In the genomic region with DNA sequence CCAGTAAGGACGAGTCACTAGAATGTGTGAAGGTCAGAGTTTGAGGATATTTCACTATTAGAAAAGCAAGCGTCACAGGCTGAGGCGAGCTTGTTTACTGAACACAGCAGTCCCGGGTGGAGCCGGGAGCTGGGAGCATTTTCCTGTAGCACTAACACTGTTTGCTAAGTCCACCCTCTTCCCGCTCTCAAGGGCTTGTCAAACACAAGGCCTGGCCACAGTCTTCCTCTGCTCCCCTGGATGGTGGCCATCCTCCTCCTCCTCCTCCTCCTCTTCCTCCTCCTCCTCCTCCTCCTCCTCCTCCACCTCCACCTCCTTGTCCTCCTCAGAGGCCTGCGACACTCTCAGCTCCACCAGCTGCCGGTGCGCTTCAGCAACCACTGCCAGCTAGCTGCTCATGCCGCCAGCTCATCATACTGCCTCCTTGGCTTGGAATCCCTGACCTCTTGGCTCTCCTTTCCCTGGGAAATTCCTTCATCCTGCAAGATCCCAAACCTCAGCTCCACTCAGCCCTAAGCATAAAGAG, we compare ENCODE assay signal across 7 mouse cellular contexts. TPM values are rescaled to one million over a fixed set of nuclear protein-coding genes. Genes with fewer than 3 reads are reported as not detected.
DNase-seq lines count a peak whose midpoint lies in the region; ATAC-seq and TF ChIP-seq lines count a peak whose summit lies in the region.

No protein-coding gene starts in this region.

- H3K27ac ChIP-seq in intestine, embryonic 15.5 days = peak overlapping the region; percentile 92
- peak overlapping the region; percentile 69 for H3K27ac ChIP-seq in liver, embryonic 15.5 days (replicated peaks)

- H3K4me3 ChIP-seq in E14TG2a.4 (replicated peaks; ENCODE audit: low read length) = peak overlapping the region; percentile 69
- no peak overlapping the region for H3K4me3 ChIP-seq in intestine, embryonic 15.5 days (replicated peaks)
- H3K4me3 ChIP-seq in liver, embryonic 15.5 days (replicated peaks) = no peak overlapping the region

- no peaks in the 10 kb centered on the region for H3K27me3 ChIP-seq in E14TG2a.4 (ENCODE audit: insufficient read depth, low read length)
- H3K27me3 ChIP-seq in intestine, embryonic 15.5 days (replicated peaks) = no peaks in the 10 kb centered on the region
- H3K27me3 ChIP-seq in liver, embryonic 15.5 days = no peaks in the 10 kb centered on the region

- ATAC-seq in intestine, embryonic 15.5 days = peak; percentile 73
- ATAC-seq in liver, embryonic 15.5 days (ENCODE audit: insufficient read depth) = peak; percentile 37; the same call in 1 of the 2 replicates
- no peak for ATAC-seq in inflammation-experienced regulatory T-cells, adult 6 months

- no peak for TF ChIP-seq CTCF in E14TG2a.4 (conservative IDR thresholded peaks at IDR 0.05; ENCODE audit: low read length)

- no peaks in the 10 kb centered on the region for H3K9me3 ChIP-seq in E14TG2a.4 (ENCODE audit: low read length)
- H3K9me3 ChIP-seq in intestine, embryonic 15.5 days = no peaks in the 10 kb centered on the region
- no peaks in the 10 kb centered on the region for H3K9me3 ChIP-seq in liver, embryonic 15.5 days (replicated peaks)

- peak overlapping the region; percentile 26 for H3K4me2 ChIP-seq in intestine, embryonic 15.5 days (replicated peaks)
- H3K4me2 ChIP-seq in liver, embryonic 15.5 days = no peak overlapping the region

- WGBS in intestine, embryonic 15.5 days = 21% methylated on average over 10 of the region's 10 CpGs
- WGBS in liver, embryonic 15.5 days (ENCODE audit: insufficient replicate concordance) = 63% methylated on average over 9 of the region's 10 CpGs

- peak overlapping the region; percentile 26; the same call in 1 of the 2 replicates for H3K9ac ChIP-seq in intestine, embryonic 15.5 days
- H3K9ac ChIP-seq in liver, embryonic 15.5 days = no peak overlapping the region

- H3K36me3 ChIP-seq in E14TG2a.4 (ENCODE audit: insufficient read depth, low read length) = no peaks in the 10 kb centered on the region
- no peaks in the 10 kb centered on the region for H3K36me3 ChIP-seq in intestine, embryonic 15.5 days
- H3K36me3 ChIP-seq in liver, embryonic 15.5 days (replicated peaks) = no peaks in the 10 kb centered on the region

- H3K4me1 ChIP-seq in E14TG2a.4 (replicated peaks; ENCODE audit: low read depth, low read length) = peaks cover 94% of the 10 kb centered on the region
- peaks cover 21% of the 10 kb centered on the region for H3K4me1 ChIP-seq in intestine, embryonic 15.5 days (replicated peaks)
- H3K4me1 ChIP-seq in liver, embryonic 15.5 days (replicated peaks) = peaks cover 31% of the 10 kb centered on the region

- peak; percentile 82 for DNase-seq in NIH3T3 (ENCODE audit: low read depth)
- peak; percentile 37 for DNase-seq in gastrocnemius, postnatal 10 days
- peak; percentile 26 for DNase-seq in thymus, postnatal 0 days (ENCODE audit: low spot score)

RNA-seq across cellular contexts. Expression of a gene that starts 37.0 kb away (rescaled TPM):
- 100 to 1,000 TPM; 132 to 145 TPM for total RNA-seq in gastrocnemius, postnatal 10 days (2021)
- polyA plus RNA-seq in intestine, embryonic 15.5 days (2015; fragmentation: Nextera tagmentation; extraction: Ambion mirVana) = 134 and 141 TPM in 2 replicates
- 62.5 and 63.3 TPM in 2 replicates for polyA plus RNA-seq in liver, embryonic 15.5 days (2015; fragmentation: Nextera tagmentation; extraction: Ambion mirVana)
- 181 and 220 TPM in 2 replicates for polyA plus RNA-seq in thymus, postnatal 0 days (2015; fragmentation: Nextera tagmentation; extraction: Ambion mirVana)
- polyA plus RNA-seq in inflammation-experienced regulatory T-cells, adult 6 months (2017; shearing (Covaris generic)) = 100 to 1,000 TPM; 165 to 215 (median 193) TPM

RNA-seq across cellular contexts. Expression of a gene that starts 37.1 kb away (rescaled TPM):
- 1 to 10 TPM; 2.9 to 3.7 TPM for total RNA-seq in gastrocnemius, postnatal 10 days (2021)
- polyA plus RNA-seq in intestine, embryonic 15.5 days (2015; fragmentation: Nextera tagmentation; extraction: Ambion mirVana) = 11.6 and 11.8 TPM in 2 replicates
- 3.4 and 3.6 TPM in 2 replicates for polyA plus RNA-seq in liver, embryonic 15.5 days (2015; fragmentation: Nextera tagmentation; extraction: Ambion mirVana)
- 6.8 and 7.6 TPM in 2 replicates for polyA plus RNA-seq in thymus, postnatal 0 days (2015; fragmentation: Nextera tagmentation; extraction: Ambion mirVana)
- 10 to 100 TPM in 2 of 3 experiments, 1 to 10 TPM in 1; 5.6 to 12.4 (median 11.5) TPM for polyA plus RNA-seq in inflammation-experienced regulatory T-cells, adult 6 months (2017; shearing (Covaris generic))

RNA-seq across cellular contexts. Expression of a gene that starts 43.7 kb away (rescaled TPM):
- total RNA-seq in gastrocnemius, postnatal 10 days (2021) = 10 to 100 TPM; 14.0 to 21.9 TPM
- polyA plus RNA-seq in intestine, embryonic 15.5 days (2015; fragmentation: Nextera tagmentation; extraction: Ambion mirVana) = 35.6 and 44.9 TPM in 2 replicates
- 14.4 and 15.7 TPM in 2 replicates for polyA plus RNA-seq in liver, embryonic 15.5 days (2015; fragmentation: Nextera tagmentation; extraction: Ambion mirVana)
- 20.8 and 21.2 TPM in 2 replicates for polyA plus RNA-seq in thymus, postnatal 0 days (2015; fragmentation: Nextera tagmentation; extraction: Ambion mirVana)
- 1 to 10 TPM in 1 of 3 experiments, under 1 TPM in 1, not detected in 1; 0.40 to 2.0 TPM for polyA plus RNA-seq in inflammation-experienced regulatory T-cells, adult 6 months (2017; shearing (Covaris generic))

RNA-seq across cellular contexts. Expression of a gene that starts 55.6 kb away (rescaled TPM):
- total RNA-seq in gastrocnemius, postnatal 10 days (2021) = 1,000 to 10,000 TPM; 1,047 to 1,133 TPM
- 2,561 and 2,687 TPM in 2 replicates for polyA plus RNA-seq in intestine, embryonic 15.5 days (2015; fragmentation: Nextera tagmentation; extraction: Ambion mirVana)
- 1,540 and 1,587 TPM in 2 replicates for polyA plus RNA-seq in liver, embryonic 15.5 days (2015; fragmentation: Nextera tagmentation; extraction: Ambion mirVana)
- polyA plus RNA-seq in thymus, postnatal 0 days (2015; fragmentation: Nextera tagmentation; extraction: Ambion mirVana) = 3,204 and 3,318 TPM in 2 replicates
- polyA plus RNA-seq in inflammation-experienced regulatory T-cells, adult 6 months (2017; shearing (Covaris generic)) = 1,000 to 10,000 TPM; 5,207 to 7,023 (median 5,768) TPM

Comparison
In these comparisons a context has a peak if more than half of its experiments do, and no peak if none do; other contexts are left out.
1. DNase-seq: peak in every context shown above with its lines; median percentile 82 in NIH3T3; 37 in gastrocnemius, postnatal 10 days; 26 in thymus, postnatal 0 days.